Comparison of ENCODE assay signal across 21 mouse cellular contexts in genomic region chr6:113847092-113847491, GRCm38 (mm10).
DNase-seq lines count a peak whose midpoint lies in the region; ATAC-seq and TF ChIP-seq lines count a peak whose summit lies in the region.
"Had no signal": no experiment of that assay in that cellular context is flagged by ENCODE, and none has a peak within 500 bp of the region (broad histone marks: within the 10 kb centered on the region; RNA-seq: fewer than 3 reads in every experiment).

No protein-coding gene starts in this region.

- no peaks in the 10 kb centered on the region for H3K79me2 ChIP-seq in CH12.LX (replicated peaks; ENCODE audit: control insufficient read depth, extremely low read depth, insufficient read depth, poor library complexity, severe bottlenecking)

- no peak for TF ChIP-seq CTCF in forebrain, postnatal 0 days (IDR thresholded peaks at IDR 0.05; ENCODE audit: low read depth)
- TF ChIP-seq CTCF in CH12.LX (conservative IDR thresholded peaks at IDR 0.05 in 1 of 2, IDR thresholded peaks at IDR 0.05 in 1 of 2; ENCODE audit: low read depth in 2 of 2, low read length in 2 of 2): no peak
- TF ChIP-seq CTCF in cortical plate, adult 2 months (IDR thresholded peaks at IDR 0.05; ENCODE audit: extremely low read depth, insufficient read depth, low read length): no peak

- TF ChIP-seq RAD21 in CH12.LX (IDR thresholded peaks at IDR 0.05; ENCODE audit: low read depth, low read length): no peak

- no peak overlapping the region for H3K9ac ChIP-seq in forebrain, postnatal 0 days
- no peak overlapping the region for H3K9ac ChIP-seq in forebrain, embryonic 16.5 days (replicated peaks; ENCODE audit: low read depth, low read length)
- H3K9ac ChIP-seq in CH12.LX (ENCODE audit: insufficient read depth, low read depth): no peak overlapping the region

- 82% methylated on average over 2 of the region's 2 CpGs for whole genome bisulfite sequencing in forebrain, postnatal 0 days
- WGBS in forebrain, embryonic 16.5 days: 83% methylated on average over 2 of the region's 2 CpGs

- DNase-seq in forebrain, postnatal 0 days: no peak
- peak; percentile 55 for DNase-seq in CH12.LX (ENCODE audit: extremely low read depth)
- DNase-seq in adrenal gland, postnatal 10 days: no peak
- DNase-seq in neural tube, embryonic 10.5 days (ENCODE audit: extremely low spot score, low spot score): no peak
- DNase-seq: adrenal gland, adult 2 months; adrenal gland, adult 8-10 months; adrenal gland, postnatal 14 days; adrenal gland, postnatal 25 days; adrenal gland, postnatal 36 days; B cell, adult 2 months; cerebellum, adult 11 months; cerebellum, adult 11-12 months; cerebellum, adult 18-20 months; cerebellum, adult 2 months; cerebellum, adult 8-10 months had no signal

- H3K4me2 ChIP-seq in forebrain, postnatal 0 days (ENCODE audit: low read depth): no peak overlapping the region
- H3K4me2 ChIP-seq in forebrain, embryonic 16.5 days (ENCODE audit: low read length): no peak overlapping the region
- no peak overlapping the region for H3K4me2 ChIP-seq in CH12.LX (ENCODE audit: insufficient read depth, low read depth, poor library complexity, severe bottlenecking)

- H3K4me1 ChIP-seq in forebrain, postnatal 0 days (ENCODE audit: insufficient read depth): peaks cover 22% of the 10 kb centered on the region
- peaks cover 9% of the 10 kb centered on the region for H3K4me1 ChIP-seq in forebrain, embryonic 16.5 days (replicated peaks; ENCODE audit: control insufficient read depth, insufficient read depth, low read length)
- H3K4me1 ChIP-seq in CH12.LX (ENCODE audit: control insufficient read depth in 1 of 2, insufficient read depth in 2 of 2): peaks cover 21 to 41% of the 10 kb centered on the region in 2 experiments
- H3K4me1 ChIP-seq in cortical plate, adult 2 months (ENCODE audit: control insufficient read depth, insufficient read depth, low read length): peaks cover 29% of the 10 kb centered on the region

- peaks cover 4% of the 10 kb centered on the region for H3K36me3 ChIP-seq in forebrain, postnatal 0 days (ENCODE audit: insufficient read depth)
- no peaks in the 10 kb centered on the region; the same call in 1 of the 2 replicates for H3K36me3 ChIP-seq in forebrain, embryonic 16.5 days (ENCODE audit: control insufficient read depth, insufficient read depth)
- H3K36me3 ChIP-seq in CH12.LX (replicated peaks in 1 of 2; ENCODE audit: control insufficient read depth in 1 of 2, insufficient read depth in 1 of 2, low read length in 1 of 2): no peaks in the 10 kb centered on the region
- H3K36me3 ChIP-seq: G1E had no signal

- H3K27ac ChIP-seq in forebrain, postnatal 0 days (ENCODE audit: low read depth, low read length): no peak overlapping the region
- H3K27ac ChIP-seq in forebrain, embryonic 16.5 days (ENCODE audit: low read length): no peak overlapping the region
- H3K27ac ChIP-seq in CH12.LX (ENCODE audit: insufficient read depth, low read depth): no peak overlapping the region
- 0 out of 2 replicates have a peak overlapping the region, but pooled peaks have one; percentile 43 for H3K27ac ChIP-seq in cortical plate, adult 2 months (ENCODE audit: insufficient read depth, low read length)

- TF ChIP-seq EP300 in CH12.LX (IDR thresholded peaks at IDR 0.05; ENCODE audit: low read length): peak; percentile 34; the same call in 1 of the 2 replicates

- in situ Hi-C loops in CH12.LX (cut with MboI; ENCODE audit: low pct_ligation_motif_present, low pct_unique_long_range_greater_than_20kb, low sequenced_read_pairs): no loop called here

- no peaks in the 10 kb centered on the region for H3K9me3 ChIP-seq in forebrain, postnatal 0 days (ENCODE audit: low read length)
- no peaks in the 10 kb centered on the region for H3K9me3 ChIP-seq in forebrain, embryonic 16.5 days (ENCODE audit: control insufficient read depth, low read length)
- peaks cover 2% of the 10 kb centered on the region for H3K9me3 ChIP-seq in CH12.LX (replicated peaks; ENCODE audit: low read length)

- no peaks in the 10 kb centered on the region for H3K27me3 ChIP-seq in forebrain, postnatal 0 days (ENCODE audit: insufficient read depth, low read length)
- H3K27me3 ChIP-seq in forebrain, embryonic 16.5 days (replicated peaks; ENCODE audit: control insufficient read depth, insufficient read depth, low read length): no peaks in the 10 kb centered on the region
- H3K27me3 ChIP-seq in CH12.LX (replicated peaks): peaks cover 19% of the 10 kb centered on the region

- no peak overlapping the region for H3K4me3 ChIP-seq in forebrain, postnatal 0 days (ENCODE audit: low read depth, low read length)
- H3K4me3 ChIP-seq in forebrain, embryonic 16.5 days (replicated peaks; ENCODE audit: low read length): no peak overlapping the region
- H3K4me3 ChIP-seq in CH12.LX (replicated peaks in 1 of 3; ENCODE audit: low read depth in 2 of 3, low read length in 2 of 3, poor library complexity in 1 of 3): no peak overlapping the region
- no peak overlapping the region for H3K4me3 ChIP-seq in cortical plate, adult 2 months (ENCODE audit: insufficient read depth, low read length)

- 0 out of 2 replicates have a peak, but pooled peaks have one; percentile 10 for ATAC-seq in forebrain, postnatal 0 days
- ATAC-seq in forebrain, embryonic 16.5 days: no peak
- ATAC-seq: activated CD4-positive, CD25-positive, alpha-beta regulatory T cell, adult 4 months; CD4-positive, CD25-positive, alpha-beta regulatory T cell, adult 4 months; Patski had no signal

- dilution Hi-C loops in CH12.LX (cut with MboI; ENCODE audit: extremely low pct_ligation_motif_present, extremely low pct_unique_long_range_greater_than_20kb, low sequenced_read_pairs): no loop called here

- TF ChIP-seq POLR2A in CH12.LX (IDR thresholded peaks at IDR 0.05; ENCODE audit: low read depth, low read length): no peak
- TF ChIP-seq POLR2A in cortical plate, adult 2 months (IDR thresholded peaks at IDR 0.05; ENCODE audit: extremely low read depth, insufficient read depth, low read length): no peak

TF ChIP-seq in CH12.LX, 34 proteins besides CTCF, POLR2A, EP300 and RAD21:
- TF ChIP-seq ZC3H11A (IDR thresholded peaks at IDR 0.05; ENCODE audit: low read depth, low read length) (no peak), ETS1 (conservative IDR thresholded peaks at IDR 0.05; ENCODE audit: low read depth, low read length) (peak; percentile 59), JUND (conservative IDR thresholded peaks at IDR 0.05; ENCODE audit: low read depth, low read length) (peak; percentile 89), MAX (IDR thresholded peaks at IDR 0.05; ENCODE audit: low read length) (no peak), BHLHE40 (IDR thresholded peaks at IDR 0.05; ENCODE audit: low read depth, low read length) (peak; percentile 61; the same call in 1 of the 2 replicates), JUN (IDR thresholded peaks at IDR 0.05; ENCODE audit: insufficient read depth, low read depth, low read length) (peak; percentile 82), CHD2 (IDR thresholded peaks at IDR 0.05; ENCODE audit: low read length) (no peak), MXI1 (IDR thresholded peaks at IDR 0.05; ENCODE audit: low read depth, low read length) (no peak), GABPA (IDR thresholded peaks at IDR 0.05; ENCODE audit: insufficient replicate concordance, low read depth, low read length) (no peak)
